Mouse (Mus musculus) central nervous system, embryonic 18 days (tissue): ENCODE data around the gene Mroh2b. TPM values are rescaled to one million over a fixed set of nuclear protein-coding genes. Genes with fewer than 3 reads are reported as not detected.

Experiments
- polyA plus RNA-seq: library from polyadenylated mRNA; depleted of rRNA; stranded (reverse); fragments of >200 nt; gene quantifications from 2 replicates; pipeline ENCODE4 v1.2.3, GENCODE M21; 2012; rRNA removed

Gene Mroh2b
- not detected in 2 replicates for polyA plus RNA-seq

GRCm38 (mm10) chr15:4898437-4898836, at the start of gene Mroh2b:
Gene Mroh2b, plus strand, starts transcription at chr15:4898737.

Other genes with a start within 250 kb of the Mroh2b start
- 0.01 TPM in 1 of 2 replicates, not detected in the other for gene C6, start 171.6 kb upstream of the Mroh2b start, polyA plus RNA-seq
- 0.20 and 0.25 TPM in 2 replicates for gene C7, start 165.0 kb downstream of the Mroh2b start, polyA plus RNA-seq
- gene Card6, start 209.8 kb downstream of the Mroh2b start, polyA plus RNA-seq, result 0.36 and 0.62 TPM in 2 replicates
- gene Rpl37, start 217.9 kb downstream of the Mroh2b start, polyA plus RNA-seq, result 1,341 and 1,479 TPM in 2 replicates
- gene Prkaa1, start 245.1 kb downstream of the Mroh2b start, polyA plus RNA-seq, result 12.3 and 12.9 TPM in 2 replicates